Mouse (Mus musculus) neural tube, embryonic 13.5 days (tissue): ENCODE measurements around the gene 4930415O20Rik. TPM values are rescaled to one million over a fixed set of nuclear protein-coding genes. Genes with fewer than 3 reads are reported as not detected.

Source experiments
- ATAC-seq: fragments of 200-750 bp; cut with Nextera tagmentation; 2 replicates; pipeline ENCODE4 v1.8.0; 2017; ENCODE audit warnings: low read depth, mild to moderate bottlenecking, moderate TSS enrichment, moderate library complexity
- H3K27ac ChIP-seq: fragments of 300-500 bp; sonication (generic); replicated peaks from 2 replicates; pipeline ENCODE4 v1.5.1; 2015; ENCODE audit warnings: moderate library complexity, mild to moderate bottlenecking, inconsistent platforms
- H3K27me3 ChIP-seq: fragments of 300-500 bp; sonication (generic); 2 replicates; pipeline ENCODE4 v1.6.1; 2015; ENCODE audit warnings: mild to moderate bottlenecking, inconsistent platforms
- H3K36me3 ChIP-seq: fragments of 300-500 bp; sonication (generic); 2 replicates; pipeline ENCODE4 v1.6.1; 2015; ENCODE audit warnings: mild to moderate bottlenecking, inconsistent platforms
- H3K4me1 ChIP-seq: fragments of 300-500 bp; sonication (generic); replicated peaks from 2 replicates; pipeline ENCODE4 v1.6.1; 2015; ENCODE audit warnings: inconsistent platforms
- H3K4me2 ChIP-seq: fragments of 300-500 bp; sonication (generic); 2 replicates; pipeline ENCODE4 v1.6.1; 2015; ENCODE audit warnings: inconsistent platforms, mild to moderate bottlenecking, moderate library complexity
- H3K4me3 ChIP-seq: fragments of 300-500 bp; sonication (generic); 2 replicates; pipeline ENCODE4 v1.5.1; 2015; ENCODE audit warnings: mild to moderate bottlenecking, inconsistent platforms
- H3K9ac ChIP-seq: fragments of 300-500 bp; sonication (generic); 2 replicates; pipeline ENCODE4 v1.6.1; 2015; ENCODE audit warnings: moderate library complexity, mild to moderate bottlenecking, inconsistent platforms
- H3K9me3 ChIP-seq: fragments of 300-500 bp; sonication (generic); 2 replicates; pipeline ENCODE4 v1.6.1; 2016; ENCODE audit warnings: inconsistent platforms
- WGBS: fragments of 180-500 bp; shearing (Covaris S2); methylation state at CpG from one replicate; pipeline ENCODE4 v1.1.7; 2015; 5-methylcytosine and 5-hydroxymethylcytosine counted together
- polyA plus RNA-seq: library from polyadenylated mRNA; unstranded; fragments of >200 nt; fragmentation: Nextera tagmentation; extraction: Ambion mirVana; gene quantifications from 2 replicates; pipeline ENCODE4 v1.2.1, GENCODE M21; 2015

The 4930415O20Rik gene
- not detected in 2 replicates for polyA plus RNA-seq

GRCm38 (mm10) chr15:98570873-98571538 lies at the start of gene 4930415O20Rik, which contains the start of gene Ccnt1:
Gene 4930415O20Rik (plus strand): TSS chr15:98571004.
Gene Ccnt1 (minus strand): TSS chr15:98570923.
- Histone ChIP-seq H3K4me3 (no peak within 1 kb of the TSS), H3K4me2 (no peak within 1 kb of the TSS), H3K9me3 (no peaks in the 10 kb centered on the region), H3K9ac (no peak within 1 kb of the TSS), H3K36me3 (no peaks in the 10 kb centered on the region), H3K4me1 (peaks cover 20% of the 10 kb centered on the region), H3K27me3 (no peaks in the 10 kb centered on the region), H3K27ac (no peak within 1 kb of the TSS)
- 83% methylated on average over 10 of the region's 10 CpGs for WGBS
- no peak for ATAC-seq

- ATAC-seq, result no peak
- Histone ChIP-seq H3K9me3 (no peaks in the 10 kb centered on the region), H3K36me3 (peaks cover 82% of the 10 kb centered on the region)
Observed at GRCm38 (mm10) chr15:98521245-98521644, 49.6 kb upstream of the 4930415O20Rik start.

GRCm38 (mm10) chr15:98526057-98526456 lies 44.7 kb upstream of the 4930415O20Rik start:
- Histone ChIP-seq H3K4me2 (no peak overlapping the region), H3K36me3 (peaks cover 95% of the 10 kb centered on the region), H3K27me3 (no peaks in the 10 kb centered on the region), H3K4me1 (peaks cover 19% of the 10 kb centered on the region), H3K9me3 (no peaks in the 10 kb centered on the region), H3K27ac (no peak overlapping the region), H3K4me3 (no peak overlapping the region), H3K9ac (no peak overlapping the region)
- WGBS, result 37% methylated on average over 5 of the region's 5 CpGs
- no peak for ATAC-seq

More at GRCm38 (mm10) chr15:98521245-98521644, 49.6 kb upstream of the 4930415O20Rik start:
- H3K4me3 ChIP-seq, result no peak overlapping the region
- H3K27me3 ChIP-seq, result no peaks in the 10 kb centered on the region
- 88% methylated on average over 3 of the region's 3 CpGs for WGBS
- no peak overlapping the region for H3K9ac ChIP-seq
- 0 out of 2 replicates have a peak, but pooled peaks cover 4% of the 10 kb centered on the region for H3K4me1 ChIP-seq
- H3K4me2 ChIP-seq, result no peak overlapping the region
- no peak overlapping the region for H3K27ac ChIP-seq

- H3K27ac ChIP-seq, result no peak overlapping the region
Observed at GRCm38 (mm10) chr15:98527056-98527771, 43.6 kb upstream of the 4930415O20Rik start.

GRCm38 (mm10) chr15:98528066-98528563 lies 42.7 kb upstream of the 4930415O20Rik start:
- no peak for ATAC-seq
- Histone ChIP-seq H3K36me3 (peaks cover 82% of the 10 kb centered on the region), H3K27ac (no peak overlapping the region), H3K9ac (no peak overlapping the region), H3K4me2 (no peak overlapping the region), H3K27me3 (no peaks in the 10 kb centered on the region), H3K4me1 (peaks cover 39% of the 10 kb centered on the region), H3K9me3 (no peaks in the 10 kb centered on the region), H3K4me3 (no peak overlapping the region)
- WGBS, result 84% methylated on average over 5 of the region's 5 CpGs

More at GRCm38 (mm10) chr15:98527056-98527771, 43.6 kb upstream of the 4930415O20Rik start:
- Histone ChIP-seq H3K9me3 (no peaks in the 10 kb centered on the region), H3K9ac (no peak overlapping the region), H3K36me3 (peaks cover 91% of the 10 kb centered on the region), H3K4me1 (peaks cover 30% of the 10 kb centered on the region), H3K27me3 (no peaks in the 10 kb centered on the region), H3K4me3 (no peak overlapping the region), H3K4me2 (no peak overlapping the region)
- no peak for ATAC-seq
- 96% methylated on average over 5 of the region's 5 CpGs for WGBS

GRCm38 (mm10) chr15:98532281-98532680 lies 38.5 kb upstream of the 4930415O20Rik start:
- Histone ChIP-seq H3K4me2 (peak overlapping the region; percentile 95), H3K9me3 (no peaks in the 10 kb centered on the region), H3K36me3 (peaks cover 45% of the 10 kb centered on the region), H3K4me3 (peak overlapping the region; percentile 84), H3K9ac (peak overlapping the region; percentile 94), H3K4me1 (peaks cover 34% of the 10 kb centered on the region), H3K27ac (no peak overlapping the region), H3K27me3 (no peaks in the 10 kb centered on the region)
- ATAC-seq, result no peak
- WGBS, result 38% methylated on average over 5 of the region's 5 CpGs

GRCm38 (mm10) chr15:98533035-98533531 lies 37.7 kb upstream of the 4930415O20Rik start:
- no peak for ATAC-seq
- Histone ChIP-seq H3K4me2 (peak overlapping the region; percentile 95), H3K36me3 (peaks cover 45% of the 10 kb centered on the region), H3K4me1 (peaks cover 28% of the 10 kb centered on the region), H3K4me3 (peak overlapping the region; percentile 84), H3K27ac (no peak overlapping the region; the same call in 1 of the 2 replicates), H3K9ac (peak overlapping the region; percentile 94), H3K9me3 (no peaks in the 10 kb centered on the region), H3K27me3 (no peaks in the 10 kb centered on the region)
- under 1% methylated on average over 18 of the region's 18 CpGs for WGBS

- Histone ChIP-seq H3K9ac (peak within 1 kb of the TSS; percentile 94), H3K27me3 (no peaks in the 10 kb centered on the region), H3K36me3 (peaks cover 37% of the 10 kb centered on the region), H3K9me3 (no peaks in the 10 kb centered on the region), H3K4me3 (peak within 1 kb of the TSS; percentile 84), H3K4me1 (peaks cover 28% of the 10 kb centered on the region), H3K4me2 (peak within 1 kb of the TSS; percentile 95), H3K27ac (peak within 1 kb of the TSS; percentile 100)
- peak; percentile 100 for ATAC-seq
- under 1% methylated on average over 69 of the region's 70 CpGs for WGBS
Observed at GRCm38 (mm10) chr15:98533881-98534627, 36.8 kb upstream of the 4930415O20Rik start, which contains the start of gene Kansl2. Gene Kansl2 (minus strand): TSS chr15:98534264.

GRCm38 (mm10) chr15:98535921-98536320 lies 34.9 kb upstream of the 4930415O20Rik start:
- 88% methylated on average over 4 of the region's 4 CpGs for WGBS

GRCm38 (mm10) chr15:98536828-98537510 lies 33.8 kb upstream of the 4930415O20Rik start:
- no peak overlapping the region for H3K4me3 ChIP-seq
- no peak overlapping the region for H3K4me2 ChIP-seq
- H3K27ac ChIP-seq, result no peak overlapping the region
- no peaks in the 10 kb centered on the region for H3K9me3 ChIP-seq
- no peak overlapping the region for H3K9ac ChIP-seq
- no peaks in the 10 kb centered on the region for H3K27me3 ChIP-seq
- no peak for ATAC-seq
- 91% methylated on average over 8 of the region's 8 CpGs for WGBS
- peaks cover 26% of the 10 kb centered on the region for H3K36me3 ChIP-seq
- peaks cover 16% of the 10 kb centered on the region for H3K4me1 ChIP-seq

More at GRCm38 (mm10) chr15:98535921-98536320, 34.9 kb upstream of the 4930415O20Rik start:
- Histone ChIP-seq H3K4me3 (no peak overlapping the region), H3K27ac (no peak overlapping the region), H3K27me3 (no peaks in the 10 kb centered on the region), H3K36me3 (peaks cover 25% of the 10 kb centered on the region), H3K9me3 (no peaks in the 10 kb centered on the region), H3K9ac (no peak overlapping the region), H3K4me1 (peaks cover 26% of the 10 kb centered on the region), H3K4me2 (no peak overlapping the region)
- ATAC-seq, result no peak

GRCm38 (mm10) chr15:98537923-98538322 lies 32.9 kb upstream of the 4930415O20Rik start:
- 80% methylated on average over 4 of the region's 4 CpGs for WGBS
- Histone ChIP-seq H3K4me1 (peaks cover 6% of the 10 kb centered on the region), H3K27me3 (no peaks in the 10 kb centered on the region), H3K27ac (no peak overlapping the region), H3K4me2 (no peak overlapping the region), H3K9me3 (no peaks in the 10 kb centered on the region), H3K4me3 (no peak overlapping the region), H3K9ac (no peak overlapping the region), H3K36me3 (peaks cover 34% of the 10 kb centered on the region)
- ATAC-seq, result no peak
